Mouse (Mus musculus) thymus, postnatal 14 days (tissue): ENCODE measurements around the gene Dhh.
"Not testable (repeated sequence)": the region's sequence is repeated elsewhere in the genome, so short reads cannot be mapped to it uniquely, and the experiment has no call there.

Experiments
- DNase-seq: peaks from one replicate; pipeline ENCODE4 v3.0.0; 2021

The Dhh gene

DNA sequence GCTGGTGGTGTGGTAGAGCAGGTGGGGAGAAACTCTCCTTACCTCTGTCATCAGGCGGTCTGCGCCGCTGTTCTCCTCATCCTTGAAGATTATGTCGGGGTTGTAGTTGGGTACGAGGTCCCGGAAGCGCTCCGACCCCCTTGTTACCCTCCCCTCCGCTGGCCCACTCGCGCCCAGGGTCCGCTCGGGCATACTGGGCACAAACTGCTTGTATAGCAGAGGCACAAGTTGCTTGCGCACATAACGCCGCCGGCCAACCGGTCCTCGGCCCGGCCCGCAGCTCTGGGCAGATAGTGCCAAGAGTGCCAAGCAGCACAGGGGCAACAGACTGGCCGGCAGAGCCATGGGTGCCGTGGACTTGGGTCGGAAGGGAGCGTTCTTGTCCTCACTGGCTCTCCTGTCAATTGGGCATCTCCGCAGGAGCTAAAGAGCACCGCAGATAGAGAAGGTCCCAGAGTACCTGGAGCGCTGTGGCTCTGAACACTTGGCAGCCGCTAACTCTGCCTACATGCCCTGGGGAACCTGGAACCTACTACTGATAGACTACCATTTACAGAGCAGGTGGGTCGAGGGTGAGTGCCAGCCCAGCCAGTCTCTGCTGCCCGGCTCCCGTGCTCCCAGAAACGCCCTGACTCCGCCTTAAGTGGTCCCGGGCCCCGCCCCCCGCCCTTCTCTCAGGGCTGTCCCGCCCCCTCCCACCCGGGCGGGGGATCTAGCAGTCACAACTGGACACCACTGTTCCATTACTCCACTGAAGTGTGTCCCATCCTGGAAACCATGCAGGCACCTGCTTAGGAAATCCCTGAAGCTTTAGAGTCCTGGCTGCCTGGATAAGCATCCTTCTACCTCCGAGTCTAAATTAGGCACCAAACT lies at the start of gene Dhh:
Gene Dhh, minus strand, starts transcription at position 613 of the 873 bp plus-strand sequence.
- DNase-seq = no peak

DNA sequence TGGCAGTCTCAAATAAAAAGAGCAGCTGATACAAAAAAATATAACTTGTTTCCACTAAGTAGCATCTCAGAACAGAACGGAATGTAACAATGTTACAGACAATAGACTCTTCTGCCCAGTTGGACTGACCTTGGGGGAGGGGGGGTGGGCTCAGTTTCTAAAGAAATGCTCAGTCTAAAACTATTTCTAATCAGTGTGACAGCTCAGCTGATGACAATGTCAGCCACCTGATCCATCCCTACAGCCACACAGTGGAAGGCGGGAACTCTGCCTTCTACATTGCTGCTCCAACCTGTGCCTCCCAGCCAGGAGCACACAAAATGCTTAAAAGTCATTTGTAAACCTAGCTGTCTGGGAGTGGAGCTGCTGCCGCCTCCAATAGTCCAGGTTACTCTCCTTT lies 49.5 kb upstream of the Dhh start:
- DNase-seq = no peak

DNA sequence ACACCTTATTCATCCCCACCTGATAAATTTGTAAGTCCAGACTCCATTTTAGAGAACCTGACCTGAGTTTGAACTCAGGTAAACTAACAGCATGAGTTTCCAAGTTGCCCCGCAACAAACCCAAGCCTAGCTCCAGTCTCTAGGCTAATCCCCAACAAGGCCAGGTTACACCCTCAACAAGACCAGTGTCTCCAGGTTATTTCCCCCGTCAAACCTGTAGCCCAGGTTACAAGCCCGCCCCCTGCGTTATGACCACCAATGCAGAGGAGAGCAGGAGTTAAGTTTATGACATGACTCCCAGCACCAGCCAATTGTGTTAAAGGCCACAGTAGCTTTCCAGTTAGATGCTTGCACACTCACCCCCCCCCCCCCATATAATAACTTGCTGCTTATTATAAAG lies 44.8 kb upstream of the Dhh start:
- DNase-seq = no peak

DNA sequence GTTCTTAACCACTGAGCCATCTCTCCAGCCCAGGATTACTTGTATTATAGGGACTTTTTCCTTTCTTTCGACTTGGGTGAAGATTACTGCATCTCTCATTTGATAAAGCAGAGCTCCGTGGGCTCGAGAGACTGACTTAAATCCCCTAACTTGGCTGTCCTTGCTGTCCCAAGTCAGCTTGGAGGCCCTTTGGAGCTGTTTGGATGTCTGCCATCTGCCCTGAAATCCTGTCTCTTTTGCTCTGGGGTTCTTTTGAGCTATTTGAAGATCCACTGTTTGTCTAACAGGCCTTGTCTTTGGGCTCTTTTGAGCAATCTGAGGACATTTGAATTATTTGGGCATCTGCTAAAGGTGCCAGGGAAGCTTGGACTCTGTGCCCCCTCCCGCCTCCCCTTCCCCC lies 43.7 kb upstream of the Dhh start:
- DNase-seq = no peak

DNA sequence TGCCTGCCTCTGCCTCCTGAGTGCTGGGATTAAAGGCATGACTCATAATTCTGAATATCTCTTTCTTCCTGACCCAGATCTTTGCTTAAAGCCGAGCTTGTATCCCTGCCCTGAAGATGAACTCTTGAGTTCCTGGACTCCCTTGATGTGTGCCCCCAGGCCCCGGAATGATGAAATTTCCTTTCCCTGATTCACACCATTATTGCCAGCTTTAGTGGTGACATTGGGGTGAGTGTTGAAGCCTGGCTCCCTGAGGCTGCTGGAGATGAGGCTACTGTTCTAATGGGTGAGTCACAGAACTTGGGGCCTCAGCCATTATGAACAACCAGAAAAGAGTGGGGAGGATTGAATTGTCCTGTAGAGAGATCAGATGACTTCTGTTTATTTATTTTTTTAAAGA lies 43.2 kb upstream of the Dhh start:
- no peak for DNase-seq

DNA sequence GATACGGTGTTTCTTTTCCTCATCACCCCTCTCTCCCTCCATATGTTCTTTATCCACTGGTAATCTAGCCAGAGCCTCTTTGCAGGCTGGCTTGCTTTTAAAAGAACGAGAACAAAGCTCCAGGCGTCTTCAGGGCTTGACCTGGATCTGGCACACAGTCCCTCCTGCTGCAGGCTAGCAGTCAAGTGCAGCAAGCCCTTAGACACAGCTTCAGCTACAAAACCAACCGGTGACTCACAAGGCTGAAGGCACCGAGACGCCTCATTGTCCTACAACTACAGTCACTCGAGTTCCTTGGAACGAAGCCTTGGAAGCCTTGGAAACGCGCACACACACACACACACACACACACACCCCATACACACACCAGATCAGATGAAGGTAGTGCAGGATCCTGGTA lies 42.5 kb upstream of the Dhh start:
- DNase-seq = no peak

DNA sequence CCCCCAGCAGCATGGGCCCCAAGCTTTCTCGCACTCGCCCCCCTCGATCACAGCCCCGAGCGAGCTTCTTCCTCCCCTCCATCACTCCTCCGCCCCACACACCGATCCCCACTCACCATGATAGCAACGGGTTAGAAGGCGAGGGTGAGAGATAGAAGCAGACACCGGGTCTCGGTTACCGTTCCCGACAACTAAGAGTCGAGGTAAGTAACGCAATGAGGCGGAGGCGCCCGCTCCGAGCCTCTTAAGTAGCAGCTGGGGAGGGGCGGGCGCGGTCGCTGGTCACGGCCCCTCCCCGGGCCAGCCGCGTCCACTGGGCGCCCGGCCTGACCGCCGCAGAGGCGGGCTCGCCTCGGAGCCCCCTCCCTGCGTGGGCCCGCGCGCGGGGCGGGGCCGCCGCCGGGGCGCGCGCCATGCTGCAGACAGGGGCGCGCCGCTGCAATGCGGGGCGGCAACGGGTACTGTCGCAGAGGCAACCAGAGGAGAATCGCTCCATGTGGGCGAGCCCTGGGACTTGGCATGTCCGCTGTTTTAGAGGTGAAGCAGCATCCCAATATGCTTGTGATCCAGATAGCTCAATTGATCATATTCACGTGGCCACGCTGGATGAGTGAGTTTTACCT lies 36.0 kb upstream of the Dhh start, which contains the start of gene Tuba1b:
Gene Tuba1b, minus strand, starts transcription at position 349 of the 623 bp plus-strand sequence.
- DNase-seq = peak; percentile 89

DNA sequence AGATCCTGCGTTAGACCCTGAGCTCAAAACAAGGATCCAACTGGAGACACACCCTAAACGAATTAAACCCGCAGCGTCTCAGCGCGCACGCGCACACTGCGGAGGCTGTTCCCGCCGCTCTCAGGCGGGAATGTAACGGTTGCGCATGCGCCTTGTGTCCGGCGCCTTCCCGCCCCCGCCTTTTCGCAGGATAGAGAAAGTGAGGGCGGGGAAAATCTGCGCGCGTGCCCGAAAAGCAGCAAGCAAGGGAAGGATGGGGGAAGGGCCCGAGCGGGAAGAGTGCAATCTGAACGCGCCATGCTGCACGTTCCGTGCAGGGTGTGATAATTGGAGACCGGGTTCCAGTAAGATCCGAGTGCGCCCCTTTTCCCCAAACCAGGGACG lies 35.5 kb upstream of the Dhh start:
- peak; percentile 97 for DNase-seq

DNA sequence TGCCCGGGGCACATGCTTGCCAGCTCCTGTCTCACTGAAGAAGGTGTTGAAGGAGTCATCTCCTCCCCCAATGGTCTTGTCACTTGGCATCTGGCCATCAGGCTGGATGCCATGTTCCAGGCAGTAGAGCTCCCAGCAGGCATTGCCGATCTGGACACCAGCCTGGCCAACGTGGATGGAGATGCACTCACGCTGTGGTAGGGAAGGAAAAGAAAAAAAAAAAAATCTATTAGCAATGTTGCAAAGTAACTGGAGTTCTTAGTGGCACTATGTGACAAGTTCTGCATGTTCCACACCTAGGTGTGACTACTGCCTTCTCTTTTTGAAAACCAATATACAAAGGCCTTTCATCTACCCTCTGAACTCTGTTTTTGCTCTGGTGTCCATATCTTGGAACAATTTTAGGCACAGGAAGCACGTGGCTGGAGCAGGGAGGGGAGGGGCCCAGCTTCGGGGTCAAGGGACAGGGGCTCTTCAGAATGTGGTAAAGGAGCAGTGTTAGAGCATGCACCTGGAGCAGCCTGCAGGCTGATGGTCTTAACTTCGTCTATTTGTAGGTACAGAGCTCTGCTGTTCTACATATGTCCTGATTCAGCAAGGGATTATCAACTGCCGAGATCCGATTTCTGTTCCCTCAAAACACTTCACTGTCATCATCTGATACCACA lies 34.8 kb upstream of the Dhh start:
- peak; percentile 49 for DNase-seq

DNA sequence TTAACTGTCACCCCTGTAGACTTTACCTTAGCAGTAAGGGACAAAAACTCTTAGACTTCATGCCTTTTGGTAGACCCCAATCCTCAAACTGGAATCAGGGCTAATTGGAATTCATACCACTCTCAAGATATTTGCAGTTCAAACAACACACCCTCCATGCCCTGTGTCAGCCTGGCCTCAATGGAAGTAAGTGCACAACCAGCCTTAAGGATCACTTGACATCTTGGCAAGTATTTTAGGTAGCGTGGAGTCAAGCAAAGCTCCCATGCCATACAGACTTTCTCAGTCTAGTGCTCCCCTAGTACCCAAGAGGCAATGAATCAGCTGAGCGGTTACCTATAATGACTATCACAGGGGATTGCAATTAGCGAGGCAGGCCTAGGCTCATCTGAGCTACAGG lies 32.7 kb upstream of the Dhh start:
- DNase-seq = no peak

DNA sequence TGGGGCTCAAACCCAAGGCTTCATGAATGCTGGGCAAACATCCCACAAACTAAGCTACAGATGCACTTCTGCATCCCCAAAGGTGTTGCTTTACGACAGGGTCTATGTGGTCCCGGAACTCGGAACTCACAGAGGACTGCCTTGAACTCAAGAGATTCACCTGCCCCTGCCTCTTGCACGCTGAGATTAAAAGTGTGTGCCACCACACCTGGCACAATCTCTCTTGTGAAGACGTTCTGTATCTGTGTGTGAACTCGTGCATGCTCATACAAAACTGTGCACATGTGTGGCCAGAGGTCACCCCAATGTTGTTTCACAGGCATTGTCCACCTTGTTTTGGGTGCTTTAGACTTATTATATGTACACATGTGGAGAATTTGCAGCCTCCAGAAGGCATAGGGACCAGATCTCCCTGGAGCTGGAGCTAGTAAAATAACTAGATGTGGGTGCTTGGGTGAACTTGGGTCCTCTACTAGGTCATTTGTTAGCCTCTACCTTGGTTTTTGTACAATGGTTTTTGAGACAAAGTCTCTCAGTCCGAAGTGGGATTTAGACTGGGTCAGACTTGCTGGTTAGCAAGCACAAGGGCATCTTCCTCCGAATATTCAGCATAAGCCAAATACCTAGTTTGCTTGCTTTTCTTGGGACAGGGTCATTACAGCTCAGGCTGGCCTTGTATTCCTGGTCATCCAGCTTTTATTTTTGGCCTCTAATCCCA lies 31.8 kb upstream of the Dhh start:
- DNase-seq = no peak

DNA sequence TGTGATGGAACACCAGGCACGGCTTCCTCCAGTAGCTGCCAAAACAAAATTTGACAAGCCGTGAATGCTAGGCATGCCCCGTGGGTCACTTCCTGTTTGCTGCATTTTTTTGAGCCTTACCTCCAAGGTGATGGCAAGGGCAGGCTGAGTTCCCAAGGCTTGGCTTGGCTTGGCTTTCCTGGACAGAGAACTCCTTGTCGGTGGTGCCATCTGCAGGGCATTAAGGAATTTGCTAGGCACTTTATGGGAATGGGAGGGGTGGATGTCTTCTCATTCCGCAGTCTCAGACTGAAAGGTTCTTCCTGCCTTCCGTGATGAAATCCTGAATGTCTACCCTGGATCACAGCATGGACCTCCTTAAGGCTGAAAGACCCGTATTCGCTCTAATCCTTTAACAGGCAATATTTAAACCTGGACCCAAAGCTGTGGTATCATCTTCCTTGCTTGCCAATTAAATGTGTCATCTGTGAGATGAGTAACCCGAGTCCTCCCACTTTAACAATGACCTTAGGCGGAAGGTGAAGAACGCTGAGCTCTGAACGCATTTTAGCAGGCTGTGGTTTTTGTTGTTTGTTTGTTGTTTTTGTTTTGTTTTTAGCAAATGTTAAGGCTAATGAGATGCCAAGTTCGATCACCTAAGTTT lies 30.4 kb upstream of the Dhh start:
- peak; percentile 39 for DNase-seq

DNA sequence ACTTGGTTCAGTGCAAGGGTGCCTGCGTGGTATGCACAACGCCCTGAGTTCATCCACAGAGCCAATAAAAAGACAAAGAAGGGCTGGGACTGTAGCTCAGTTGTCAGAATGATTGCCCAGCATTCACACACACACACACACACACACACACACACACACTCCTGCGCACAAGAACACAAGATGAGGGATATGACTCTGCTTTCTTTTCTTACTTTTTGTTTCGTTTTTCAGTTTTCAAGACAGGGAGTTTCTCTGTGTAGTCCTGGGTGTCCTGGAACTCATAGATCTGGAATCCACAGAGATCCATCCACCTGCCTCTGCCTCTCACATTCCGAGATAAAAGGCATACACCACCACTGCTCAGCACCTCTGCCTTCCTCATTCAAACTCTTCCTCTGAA lies 29.2 kb upstream of the Dhh start:
- no peak for DNase-seq

DNA sequence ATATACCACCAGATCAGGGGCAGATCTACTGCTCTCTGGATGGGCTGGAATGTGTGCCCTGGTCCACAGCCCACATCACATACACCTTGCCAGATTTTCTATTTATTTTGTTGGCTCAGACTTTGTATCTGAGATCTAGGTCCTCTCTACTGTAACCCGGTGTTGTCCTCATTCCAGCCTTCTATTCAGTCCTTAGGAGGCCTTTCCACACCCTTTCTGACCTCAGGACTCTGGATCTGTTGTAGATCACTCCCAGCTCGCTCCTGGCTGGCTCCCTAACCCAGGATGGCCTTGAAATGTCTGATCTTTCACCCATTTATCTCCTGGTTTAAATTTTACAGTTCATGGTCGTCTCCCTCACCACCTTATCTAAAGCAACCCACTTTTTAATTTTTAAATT lies 26.3 kb upstream of the Dhh start:
- DNase-seq = no peak

DNA sequence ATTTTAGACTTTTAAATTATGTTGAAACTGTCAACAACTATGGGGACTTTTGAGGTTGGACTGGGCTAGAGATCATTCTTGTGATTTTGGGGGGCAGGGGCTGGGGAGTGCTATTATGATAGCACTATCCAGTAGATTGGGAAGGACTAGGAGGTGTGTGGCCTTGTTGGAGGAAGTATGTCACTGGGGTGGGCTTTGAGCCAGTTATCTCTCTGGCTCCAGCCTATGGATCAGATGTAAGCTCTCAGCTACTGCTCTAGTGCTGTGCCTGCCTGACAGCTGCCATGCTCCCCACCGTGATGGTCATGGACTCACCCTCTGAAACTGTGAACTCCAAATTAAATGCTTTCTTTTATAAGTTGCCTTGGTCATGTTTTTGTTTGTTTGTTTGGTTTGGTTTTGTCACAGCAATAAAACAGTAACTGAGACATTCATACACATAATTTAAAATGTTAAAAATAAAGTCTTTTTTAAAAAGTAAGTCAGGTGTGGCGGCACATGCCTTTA lies 24.7 kb upstream of the Dhh start:
- DNase-seq = no peak

DNA sequence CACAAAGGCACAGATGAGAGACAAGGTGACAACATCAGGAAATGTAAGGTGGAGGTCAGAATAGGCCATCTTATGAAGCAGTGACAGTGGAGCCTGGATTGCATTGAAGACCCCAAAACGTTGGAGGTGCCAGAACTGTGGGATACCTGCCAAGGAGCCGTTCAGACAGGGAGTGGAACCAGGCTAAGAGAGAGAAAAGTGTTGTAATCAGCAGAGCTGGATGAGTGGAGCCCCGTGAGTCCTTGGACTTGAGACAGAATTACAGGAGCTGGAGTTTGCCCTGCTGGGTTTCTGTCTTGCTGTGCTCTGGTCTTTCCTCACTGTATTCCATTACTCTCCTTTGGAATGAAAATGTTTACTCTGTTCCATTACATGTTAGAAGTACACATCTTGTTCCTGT lies 24.2 kb upstream of the Dhh start:
- no peak for DNase-seq

DNA sequence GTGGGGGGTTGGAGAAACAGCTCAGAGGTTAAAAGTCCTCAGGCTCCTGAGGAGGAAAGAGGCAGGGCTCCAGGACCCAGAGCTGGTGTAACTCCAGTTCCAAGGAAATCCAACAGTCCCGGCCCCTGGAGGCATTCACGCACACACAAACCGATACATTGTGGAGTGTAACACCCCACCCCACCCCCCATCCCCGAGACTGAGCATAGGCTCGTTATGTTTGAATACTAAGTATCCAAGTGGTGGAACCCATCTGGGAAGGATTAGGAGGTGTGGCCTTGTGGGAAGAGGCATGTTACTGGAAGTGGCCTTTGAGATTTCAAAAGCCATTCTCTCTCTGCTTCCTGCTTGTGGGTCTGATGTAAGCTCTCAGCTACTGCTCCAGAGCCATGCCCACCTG lies 23.2 kb upstream of the Dhh start:
- no peak for DNase-seq

DNA sequence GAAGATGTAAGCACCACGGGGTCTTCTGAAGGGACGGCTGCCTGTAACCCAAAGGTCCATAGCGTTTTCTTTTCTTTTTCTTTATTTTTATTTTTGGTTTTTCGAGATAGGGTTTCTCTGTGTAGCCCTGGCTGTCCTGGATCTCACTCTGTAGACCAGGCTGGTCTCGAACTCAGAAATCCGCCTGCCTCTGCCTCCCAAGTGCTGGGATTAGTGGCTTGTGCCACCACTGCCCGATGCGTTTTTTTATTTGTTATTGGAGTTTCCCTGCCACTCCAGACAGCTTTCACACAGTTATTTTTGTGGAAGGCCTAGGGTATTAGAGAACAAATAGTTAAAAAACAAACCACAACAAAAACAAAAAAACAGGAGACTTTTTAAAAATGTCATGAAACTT lies 20.2 kb upstream of the Dhh start:
- DNase-seq = not testable (repeated sequence)

DNA sequence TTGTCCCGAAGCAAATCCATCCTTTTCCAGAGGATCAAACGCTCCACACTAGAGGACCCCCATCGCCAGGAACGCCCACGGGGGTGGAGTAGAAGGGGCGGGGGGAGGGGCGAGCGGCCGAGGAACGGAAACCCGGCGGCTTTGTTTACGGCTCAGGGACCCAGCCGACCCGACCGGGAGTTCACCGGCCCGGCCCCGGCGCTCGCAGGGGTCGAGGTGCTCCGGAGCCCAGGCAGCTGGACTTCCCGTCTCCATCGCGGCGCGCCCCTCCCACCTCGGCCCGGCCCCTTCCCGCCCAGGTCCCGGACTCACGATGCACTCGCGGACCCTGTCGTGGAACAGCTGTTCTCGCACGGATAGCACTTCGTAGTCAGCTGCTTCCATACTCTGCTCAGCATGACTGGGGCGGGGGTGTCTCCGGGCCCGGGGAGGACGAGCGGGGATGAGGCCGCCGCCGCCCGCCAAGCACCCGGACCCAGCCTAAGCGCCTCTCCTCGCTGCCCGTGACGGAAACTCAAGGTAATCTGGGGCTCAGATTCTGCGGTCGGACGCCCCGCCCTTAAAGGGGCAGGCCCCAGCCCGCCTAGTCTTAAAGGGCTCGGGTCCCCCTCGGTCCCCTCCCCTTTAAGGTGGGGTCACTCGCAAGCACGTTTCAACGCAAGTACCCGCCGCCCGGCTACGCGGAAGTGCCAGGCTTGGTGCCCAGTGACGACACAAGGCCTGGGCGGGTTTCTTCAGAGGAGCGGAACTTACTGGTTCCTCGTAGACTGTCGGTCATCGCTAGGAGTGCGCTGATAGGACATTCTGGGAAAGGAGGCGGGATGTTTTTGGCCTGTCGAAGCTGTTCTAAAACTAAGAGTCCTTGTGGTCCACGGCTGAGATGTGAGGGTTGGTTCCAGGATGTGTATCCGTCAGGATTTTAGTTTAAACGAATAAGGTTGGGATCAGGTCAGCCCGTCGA lies 19.5 kb upstream of the Dhh start, which contains the start of gene Lmbr1l:
Gene Lmbr1l, minus strand, starts transcription at position 694 of the 961 bp plus-strand sequence.
- DNase-seq = peak; percentile 99

DNA sequence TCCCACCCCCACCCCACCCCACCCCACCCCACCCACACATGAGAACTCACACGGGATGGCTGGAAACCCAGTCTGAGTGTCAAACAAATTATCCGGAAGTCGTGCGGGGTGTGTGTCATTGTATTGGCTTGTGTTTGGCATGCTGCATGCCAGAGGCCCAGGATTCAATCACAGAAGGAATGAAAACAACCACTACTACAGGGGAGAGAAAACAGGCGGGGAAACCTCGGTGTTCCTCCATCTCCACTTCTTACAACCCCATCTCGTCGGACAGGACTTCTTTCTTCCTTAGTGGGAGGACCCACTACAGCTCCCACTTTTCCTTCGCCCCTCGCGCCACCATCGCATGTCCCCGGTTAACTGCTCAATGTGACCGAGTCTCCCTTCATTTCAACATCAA lies 18.8 kb upstream of the Dhh start:
- DNase-seq = no peak

DNA sequence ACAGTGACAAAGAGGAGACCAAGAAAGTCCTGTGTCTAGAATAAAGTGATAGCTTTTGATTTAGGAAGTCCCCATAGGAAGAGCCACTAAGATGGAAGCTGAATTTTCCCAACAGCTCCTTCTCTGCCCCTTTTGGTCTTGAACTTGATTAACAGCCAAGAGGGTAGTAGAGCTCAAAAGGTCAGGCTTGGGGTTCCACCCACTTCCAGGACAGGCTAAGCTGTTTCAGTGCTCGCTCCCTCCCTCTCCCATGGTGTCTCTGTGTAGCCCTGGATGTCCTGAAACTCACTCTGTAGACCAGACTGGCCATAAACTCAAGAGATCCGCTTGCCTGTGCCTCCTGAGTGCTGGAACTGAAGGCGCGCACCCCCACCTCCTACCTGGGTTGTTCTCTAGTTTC lies 17.7 kb upstream of the Dhh start:
- no peak for DNase-seq
